Mouse (Mus musculus): ENCODE results near the gene Anapc11. TPM values are rescaled to one million over a fixed set of nuclear protein-coding genes. Genes with fewer than 3 reads are reported as not detected.

Gene Anapc11
- polyA plus RNA-seq, 1 experiment from 2014 or later: 126 TPM

DNA sequence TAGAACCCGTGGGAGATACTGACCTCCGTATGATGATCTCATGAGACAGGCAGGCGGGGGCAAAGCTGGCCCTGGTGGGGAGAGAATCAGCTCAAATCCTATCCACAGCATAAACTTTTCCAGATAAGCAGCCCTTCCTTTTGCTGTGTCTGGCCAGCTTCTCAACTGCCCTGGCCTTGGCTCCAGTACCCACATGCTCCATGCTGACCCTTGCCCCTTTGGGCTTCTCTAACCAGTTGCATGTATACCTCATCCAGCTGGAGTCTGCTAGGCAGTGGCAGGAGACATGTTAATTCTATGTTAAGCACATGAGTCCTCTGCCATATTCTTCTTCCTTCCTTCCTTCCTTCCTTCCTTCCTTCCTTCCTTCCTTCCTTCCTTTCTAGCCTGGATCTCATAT lies 56.5 kb downstream of the Anapc11 start:
- Histone ChIP-seq H3K27ac (replicated peaks) (no peak overlapping the region), H3K9me3 (ENCODE audit: control insufficient read depth, low read length) (no peaks in the 10 kb centered on the region), H3K4me1 (replicated peaks; ENCODE audit: control insufficient read depth, insufficient read depth) (no peaks in the 10 kb centered on the region; the same call in 1 of the 2 replicates), H3K9ac (ENCODE audit: low read length) (no peak overlapping the region), H3K4me3 (ENCODE audit: low read depth, low read length) (no peak overlapping the region), H3K36me3 (ENCODE audit: control insufficient read depth, insufficient read depth, low read length) (no peaks in the 10 kb centered on the region), H3K4me2 (replicated peaks; ENCODE audit: low read depth) (no peak overlapping the region), H3K27me3 (ENCODE audit: control insufficient read depth, insufficient read depth, low read length) (peaks cover 7% of the 10 kb centered on the region; the same call in 1 of the 2 replicates)
- no peak for ATAC-seq (ENCODE audit: low FRiP score, low TSS enrichment)
- TF ChIP-seq CTCF (IDR thresholded peaks at IDR 0.05; ENCODE audit: low read depth): no peak
- TF ChIP-seq EP300 (optimal IDR thresholded peaks at IDR 0.05): no peak
- WGBS: 71% methylated on average over 3 of the region's 3 CpGs
- no peak for DNase-seq (ENCODE audit: low spot score)

DNA sequence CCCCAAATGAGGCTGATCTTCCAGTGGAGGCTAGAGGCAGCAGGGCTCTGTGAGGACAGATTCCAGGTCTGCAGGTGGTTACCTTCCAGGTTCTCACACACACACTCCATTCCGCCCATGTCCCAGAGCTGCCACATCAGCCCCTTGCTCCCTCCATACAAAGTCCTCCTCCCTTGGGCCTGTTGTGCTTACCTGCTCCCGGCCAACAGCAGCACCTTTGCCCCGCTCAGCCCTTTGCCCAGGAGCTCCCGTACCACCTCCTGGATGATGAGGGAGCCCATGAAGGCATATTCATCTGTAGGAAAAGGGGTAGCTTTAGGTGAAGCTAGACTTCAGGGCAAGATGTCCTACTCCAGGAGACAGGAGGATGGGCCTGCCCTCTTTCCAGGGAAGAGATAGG lies 59.1 kb downstream of the Anapc11 start:
- Histone ChIP-seq H3K36me3 (ENCODE audit: control insufficient read depth, insufficient read depth, low read length) (no peaks in the 10 kb centered on the region), H3K4me3 (ENCODE audit: low read depth, low read length) (no peak overlapping the region), H3K4me1 (replicated peaks; ENCODE audit: control insufficient read depth, insufficient read depth) (peaks cover 3% of the 10 kb centered on the region; the same call in 1 of the 2 replicates), H3K27me3 (ENCODE audit: control insufficient read depth, insufficient read depth, low read length) (peaks cover 21% of the 10 kb centered on the region), H3K9ac (ENCODE audit: low read length) (no peak overlapping the region), H3K9me3 (ENCODE audit: control insufficient read depth, low read length) (no peaks in the 10 kb centered on the region), H3K4me2 (replicated peaks; ENCODE audit: low read depth) (no peak overlapping the region), H3K27ac (replicated peaks) (no peak overlapping the region)
- no peak for TF ChIP-seq CTCF (IDR thresholded peaks at IDR 0.05; ENCODE audit: low read depth)
- TF ChIP-seq EP300 (optimal IDR thresholded peaks at IDR 0.05): no peak
- WGBS: 91% methylated on average over 4 of the region's 4 CpGs
- no peak for ATAC-seq (ENCODE audit: low FRiP score, low TSS enrichment)
- no peak for DNase-seq (ENCODE audit: low spot score)

Small RNA genes lying within 50 kb of the gene (microRNA-seq; reads per million reads assigned to microRNA genes)
- gene Mir6936: not detected

Other genes with a start within 250 kb of the Anapc11 start
- 2,268 and 2,377 TPM in 2 replicates for gene Actg1, start 249.9 kb upstream of the Anapc11 start, polyA plus RNA-seq (2015; fragmentation: Nextera tagmentation; extraction: Ambion mirVana)
- gene Fscn2, start 236.9 kb upstream of the Anapc11 start, polyA plus RNA-seq (2015; fragmentation: Nextera tagmentation; extraction: Ambion mirVana): 0.41 and 0.47 TPM in 2 replicates
- 14.3 and 15.3 TPM in 2 replicates for gene Faap100, start 219.7 kb upstream of the Anapc11 start, polyA plus RNA-seq (2015; fragmentation: Nextera tagmentation; extraction: Ambion mirVana)
- gene Nploc4, start 160.7 kb upstream of the Anapc11 start, polyA plus RNA-seq (2015; fragmentation: Nextera tagmentation; extraction: Ambion mirVana): 15.7 and 17.9 TPM in 2 replicates
- not detected in 2 replicates for gene Tspan10, start 155.8 kb upstream of the Anapc11 start, polyA plus RNA-seq (2015; fragmentation: Nextera tagmentation; extraction: Ambion mirVana)
- 0.15 TPM in 1 of 2 replicates, not detected in the other for gene Pde6g, start 144.9 kb upstream of the Anapc11 start, polyA plus RNA-seq (2015; fragmentation: Nextera tagmentation; extraction: Ambion mirVana)
- 18.2 and 19.8 TPM in 2 replicates for gene Oxld1, start 140.4 kb upstream of the Anapc11 start, polyA plus RNA-seq (2015; fragmentation: Nextera tagmentation; extraction: Ambion mirVana)
- 13.3 and 18.2 TPM in 2 replicates for gene Ccdc137, start 140.3 kb upstream of the Anapc11 start, polyA plus RNA-seq (2015; fragmentation: Nextera tagmentation; extraction: Ambion mirVana)
- gene Arl16, start 130.8 kb upstream of the Anapc11 start, polyA plus RNA-seq (2015; fragmentation: Nextera tagmentation; extraction: Ambion mirVana): 24.4 and 30.6 TPM in 2 replicates
- gene Mrpl12, start 113.8 kb upstream of the Anapc11 start, polyA plus RNA-seq (2015; fragmentation: Nextera tagmentation; extraction: Ambion mirVana): 133 and 134 TPM in 2 replicates
- 86.1 and 94.0 TPM in 2 replicates for gene Slc25a10, start 106.6 kb upstream of the Anapc11 start, polyA plus RNA-seq (2015; fragmentation: Nextera tagmentation; extraction: Ambion mirVana)
- gene Gcgr, start 67.7 kb upstream of the Anapc11 start, polyA plus RNA-seq (2015; fragmentation: Nextera tagmentation; extraction: Ambion mirVana): 3.5 and 5.8 TPM in 2 replicates
- 113 and 115 TPM in 2 replicates for gene Mcrip1, start 48.7 kb upstream of the Anapc11 start, polyA plus RNA-seq (2015; fragmentation: Nextera tagmentation; extraction: Ambion mirVana)
- not detected in 2 replicates for gene Ppp1r27, start 47.3 kb upstream of the Anapc11 start, polyA plus RNA-seq (2015; fragmentation: Nextera tagmentation; extraction: Ambion mirVana)
- 858 and 892 TPM in 2 replicates for gene P4hb, start 25.2 kb upstream of the Anapc11 start, polyA plus RNA-seq (2015; fragmentation: Nextera tagmentation; extraction: Ambion mirVana)
- gene Arhgdia, start 16.8 kb upstream of the Anapc11 start, polyA plus RNA-seq (2015; fragmentation: Nextera tagmentation; extraction: Ambion mirVana): 352 and 362 TPM in 2 replicates
- 213 TPM in 2 replicates for gene Alyref, start 56 bp upstream of the Anapc11 start, polyA plus RNA-seq (2015; fragmentation: Nextera tagmentation; extraction: Ambion mirVana)
- 20.4 and 20.9 TPM in 2 replicates for gene Npb, start 10.1 kb downstream of the Anapc11 start, polyA plus RNA-seq (2015; fragmentation: Nextera tagmentation; extraction: Ambion mirVana)
- gene Pcyt2, start 19.5 kb downstream of the Anapc11 start, polyA plus RNA-seq (2015; fragmentation: Nextera tagmentation; extraction: Ambion mirVana): 73.7 and 79.0 TPM in 2 replicates
- gene Sirt7, start 26.8 kb downstream of the Anapc11 start, polyA plus RNA-seq (2015; fragmentation: Nextera tagmentation; extraction: Ambion mirVana): 36.1 and 42.2 TPM in 2 replicates
- gene Mafg, start 35.2 kb downstream of the Anapc11 start, polyA plus RNA-seq (2015; fragmentation: Nextera tagmentation; extraction: Ambion mirVana): 21.0 and 21.3 TPM in 2 replicates
- gene Pycr1, start 45.3 kb downstream of the Anapc11 start, polyA plus RNA-seq (2015; fragmentation: Nextera tagmentation; extraction: Ambion mirVana): 13.9 and 18.4 TPM in 2 replicates
- 0.21 TPM in 1 of 2 replicates, not detected in the other for gene Myadml2, start 49.7 kb downstream of the Anapc11 start, polyA plus RNA-seq (2015; fragmentation: Nextera tagmentation; extraction: Ambion mirVana)
- 1.4 and 2.7 TPM in 2 replicates for gene Notum, start 62.8 kb downstream of the Anapc11 start, polyA plus RNA-seq (2015; fragmentation: Nextera tagmentation; extraction: Ambion mirVana)
- gene Aspscr1, start 74.6 kb downstream of the Anapc11 start, polyA plus RNA-seq (2015; fragmentation: Nextera tagmentation; extraction: Ambion mirVana): 74.1 and 81.1 TPM in 2 replicates
- gene Cenpx, start 115.3 kb downstream of the Anapc11 start, polyA plus RNA-seq (2015; fragmentation: Nextera tagmentation; extraction: Ambion mirVana): 123 and 127 TPM in 2 replicates
- gene Lrrc45, start 115.5 kb downstream of the Anapc11 start, polyA plus RNA-seq (2015; fragmentation: Nextera tagmentation; extraction: Ambion mirVana): 18.7 and 20.4 TPM in 2 replicates
- gene Rac3, start 123.0 kb downstream of the Anapc11 start, polyA plus RNA-seq (2015; fragmentation: Nextera tagmentation; extraction: Ambion mirVana): 21.9 and 22.1 TPM in 2 replicates
- gene Dcxr, start 128.9 kb downstream of the Anapc11 start, polyA plus RNA-seq (2015; fragmentation: Nextera tagmentation; extraction: Ambion mirVana): 56.3 and 58.4 TPM in 2 replicates
- gene Cbr2, start 133.7 kb downstream of the Anapc11 start, polyA plus RNA-seq (2015; fragmentation: Nextera tagmentation; extraction: Ambion mirVana): 129 and 160 TPM in 2 replicates
- 3.0 and 3.1 TPM in 2 replicates for gene Hmga1b, start 164.4 kb downstream of the Anapc11 start, polyA plus RNA-seq (2015; fragmentation: Nextera tagmentation; extraction: Ambion mirVana)
- gene Rfng, start 185.8 kb downstream of the Anapc11 start, polyA plus RNA-seq (2015; fragmentation: Nextera tagmentation; extraction: Ambion mirVana): 18.1 and 23.2 TPM in 2 replicates
- gene Gps1, start 185.9 kb downstream of the Anapc11 start, polyA plus RNA-seq (2015; fragmentation: Nextera tagmentation; extraction: Ambion mirVana): 94.5 and 98.6 TPM in 2 replicates
- gene Dus1l, start 198.0 kb downstream of the Anapc11 start, polyA plus RNA-seq (2015; fragmentation: Nextera tagmentation; extraction: Ambion mirVana): 39.8 and 42.4 TPM in 2 replicates
- 16.0 and 19.7 TPM in 2 replicates for gene Fasn, start 226.1 kb downstream of the Anapc11 start, polyA plus RNA-seq (2015; fragmentation: Nextera tagmentation; extraction: Ambion mirVana)